Mouse (Mus musculus): Measurements from ENCODE around the gene Plk1. TPM values are rescaled to one million over a fixed set of nuclear protein-coding genes. Genes with fewer than 3 reads are reported as not detected.
A peak's percentile ranks its signal among the peaks of the same experiment; 100 is the strongest.

The Plk1 gene
- polyA plus RNA-seq, 1 experiment from 2014 or later, result 133 TPM

GRCm38 (mm10) chr7:122171613-122172012 is 12.4 kb downstream of the Plk1 start:
- no peaks in the 10 kb centered on the region for H3K27me3 ChIP-seq (ENCODE audit: control insufficient read depth, insufficient read depth, low read length)
- H3K9me3 ChIP-seq (ENCODE audit: control insufficient read depth, low read length), result no peaks in the 10 kb centered on the region
- H3K4me1 ChIP-seq (ENCODE audit: control insufficient read depth, insufficient read depth, low read length), result no peaks in the 10 kb centered on the region
- ATAC-seq (ENCODE audit: low FRiP score, low TSS enrichment), result no peak
- no peak overlapping the region for H3K27ac ChIP-seq (ENCODE audit: low read depth, low read length)
- H3K36me3 ChIP-seq (ENCODE audit: control insufficient read depth, insufficient read depth, low read length), result peaks cover 41% of the 10 kb centered on the region
- no peak overlapping the region for H3K4me3 ChIP-seq (ENCODE audit: low read length)
- H3K4me2 ChIP-seq (replicated peaks; ENCODE audit: low read depth, low read length), result no peak overlapping the region
- 62% methylated on average over 10 of the region's 10 CpGs for WGBS
- H3K9ac ChIP-seq (ENCODE audit: low read depth, low read length), result no peak overlapping the region

GRCm38 (mm10) chr7:122180720-122181119 is 21.5 kb downstream of the Plk1 start:
- Histone ChIP-seq H3K36me3 (ENCODE audit: control insufficient read depth, insufficient read depth, low read length) (no peaks in the 10 kb centered on the region), H3K9me3 (ENCODE audit: control insufficient read depth, low read length) (no peaks in the 10 kb centered on the region), H3K9ac (ENCODE audit: low read depth, low read length) (no peak overlapping the region), H3K4me2 (replicated peaks; ENCODE audit: low read depth, low read length) (no peak overlapping the region), H3K27ac (ENCODE audit: low read depth, low read length) (no peak overlapping the region), H3K4me1 (ENCODE audit: control insufficient read depth, insufficient read depth, low read length) (no peaks in the 10 kb centered on the region), H3K27me3 (ENCODE audit: control insufficient read depth, insufficient read depth, low read length) (no peaks in the 10 kb centered on the region), H3K4me3 (ENCODE audit: low read length) (no peak overlapping the region)
- WGBS, result 95% methylated on average over 7 of the region's 7 CpGs
- ATAC-seq (ENCODE audit: low FRiP score, low TSS enrichment), result no peak

GRCm38 (mm10) chr7:122184569-122184968 is 25.3 kb downstream of the Plk1 start:
- no peaks in the 10 kb centered on the region for H3K27me3 ChIP-seq (ENCODE audit: control insufficient read depth, insufficient read depth, low read length)
- H3K36me3 ChIP-seq (ENCODE audit: control insufficient read depth, insufficient read depth, low read length), result no peaks in the 10 kb centered on the region
- H3K4me2 ChIP-seq (replicated peaks; ENCODE audit: low read depth, low read length), result no peak overlapping the region
- no peak overlapping the region for H3K9ac ChIP-seq (ENCODE audit: low read depth, low read length)
- H3K27ac ChIP-seq (ENCODE audit: low read depth, low read length), result no peak overlapping the region
- WGBS, result 75% methylated on average over 5 of the region's 5 CpGs
- no peaks in the 10 kb centered on the region for H3K4me1 ChIP-seq (ENCODE audit: control insufficient read depth, insufficient read depth, low read length)
- no peak for ATAC-seq (ENCODE audit: low FRiP score, low TSS enrichment)
- no peaks in the 10 kb centered on the region for H3K9me3 ChIP-seq (ENCODE audit: control insufficient read depth, low read length)
- H3K4me3 ChIP-seq (ENCODE audit: low read length), result no peak overlapping the region

DNA sequence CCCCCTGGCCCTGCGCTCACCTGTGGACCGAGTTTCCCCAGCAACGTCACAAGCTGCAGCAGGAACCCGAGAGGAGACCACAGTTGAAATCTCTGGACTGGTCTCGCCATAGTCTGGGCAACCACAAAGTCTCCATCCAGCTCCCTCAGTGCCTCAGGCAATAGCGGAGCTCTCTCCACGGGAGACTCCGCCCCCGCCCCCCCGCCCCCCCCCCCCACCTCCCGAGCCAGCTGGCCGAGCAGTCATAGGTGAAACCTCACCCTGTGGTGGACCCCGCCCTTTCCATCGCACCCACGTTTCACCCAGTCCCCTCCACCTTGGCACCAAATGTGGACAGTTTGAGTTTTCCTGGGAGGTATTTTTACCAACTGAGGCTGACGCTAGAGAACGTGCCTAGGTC is 26.8 kb downstream of the Plk1 start, which contains the start of gene Ern2:
Gene Ern2 (minus strand): TSS at position 165 of the 400 bp plus-strand sequence.
- 26% methylated on average over 9 of the region's 17 CpGs for WGBS
- Histone ChIP-seq H3K9me3 (ENCODE audit: control insufficient read depth, low read length) (no peaks in the 10 kb centered on the region), H3K27ac (ENCODE audit: low read depth, low read length) (no peak within 1 kb of the TSS), H3K4me3 (ENCODE audit: low read length) (no peak within 1 kb of the TSS; the same call in 1 of the 2 replicates), H3K36me3 (ENCODE audit: control insufficient read depth, insufficient read depth, low read length) (no peaks in the 10 kb centered on the region), H3K4me1 (ENCODE audit: control insufficient read depth, insufficient read depth, low read length) (no peaks in the 10 kb centered on the region), H3K27me3 (ENCODE audit: control insufficient read depth, insufficient read depth, low read length) (no peaks in the 10 kb centered on the region), H3K9ac (ENCODE audit: low read depth, low read length) (no peak within 1 kb of the TSS), H3K4me2 (replicated peaks; ENCODE audit: low read depth, low read length) (peak within 1 kb of the TSS; percentile 21; the same call in 1 of the 2 replicates)
- ATAC-seq (ENCODE audit: low FRiP score, low TSS enrichment), result no peak

GRCm38 (mm10) chr7:122189484-122189883 is 30.2 kb downstream of the Plk1 start:
- Histone ChIP-seq H3K27me3 (ENCODE audit: control insufficient read depth, insufficient read depth, low read length) (no peaks in the 10 kb centered on the region), H3K9me3 (ENCODE audit: control insufficient read depth, low read length) (no peaks in the 10 kb centered on the region), H3K36me3 (ENCODE audit: control insufficient read depth, insufficient read depth, low read length) (no peaks in the 10 kb centered on the region), H3K4me1 (ENCODE audit: control insufficient read depth, insufficient read depth, low read length) (no peaks in the 10 kb centered on the region), H3K4me3 (ENCODE audit: low read length) (no peak overlapping the region), H3K9ac (ENCODE audit: low read depth, low read length) (no peak overlapping the region), H3K4me2 (replicated peaks; ENCODE audit: low read depth, low read length) (no peak overlapping the region), H3K27ac (ENCODE audit: low read depth, low read length) (no peak overlapping the region)
- ATAC-seq (ENCODE audit: low FRiP score, low TSS enrichment), result 0 out of 2 replicates have a peak, but pooled peaks have one; percentile 50
- WGBS, result 35% methylated on average over 7 of the region's 7 CpGs

DNA sequence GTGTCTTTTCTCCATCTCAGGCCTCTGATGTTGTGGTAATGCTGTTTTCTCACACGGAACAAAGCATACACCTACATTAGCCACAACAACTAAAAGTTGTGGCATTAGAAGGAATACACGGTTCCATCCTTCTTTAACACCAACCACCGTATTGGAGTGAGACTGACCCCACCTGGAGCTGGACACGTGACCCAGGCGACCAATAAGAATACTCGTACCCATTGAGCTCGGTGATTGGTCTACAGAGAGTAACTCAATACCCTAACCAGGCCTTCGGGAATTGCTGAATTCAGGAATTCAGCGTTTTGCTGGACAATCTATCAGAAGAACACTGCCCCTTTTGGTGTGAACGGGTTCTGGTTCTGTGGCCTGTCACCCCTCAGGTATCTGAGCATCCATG is 31.9 kb downstream of the Plk1 start:
- Histone ChIP-seq H3K4me3 (ENCODE audit: low read length) (no peak overlapping the region), H3K27me3 (ENCODE audit: control insufficient read depth, insufficient read depth, low read length) (no peaks in the 10 kb centered on the region), H3K9ac (ENCODE audit: low read depth, low read length) (no peak overlapping the region), H3K36me3 (ENCODE audit: control insufficient read depth, insufficient read depth, low read length) (no peaks in the 10 kb centered on the region), H3K9me3 (ENCODE audit: control insufficient read depth, low read length) (no peaks in the 10 kb centered on the region), H3K27ac (ENCODE audit: low read depth, low read length) (no peak overlapping the region), H3K4me1 (ENCODE audit: control insufficient read depth, insufficient read depth, low read length) (no peaks in the 10 kb centered on the region), H3K4me2 (replicated peaks; ENCODE audit: low read depth, low read length) (no peak overlapping the region)
- 64% methylated on average over 10 of the region's 10 CpGs for WGBS
- ATAC-seq (ENCODE audit: low FRiP score, low TSS enrichment), result no peak

DNA sequence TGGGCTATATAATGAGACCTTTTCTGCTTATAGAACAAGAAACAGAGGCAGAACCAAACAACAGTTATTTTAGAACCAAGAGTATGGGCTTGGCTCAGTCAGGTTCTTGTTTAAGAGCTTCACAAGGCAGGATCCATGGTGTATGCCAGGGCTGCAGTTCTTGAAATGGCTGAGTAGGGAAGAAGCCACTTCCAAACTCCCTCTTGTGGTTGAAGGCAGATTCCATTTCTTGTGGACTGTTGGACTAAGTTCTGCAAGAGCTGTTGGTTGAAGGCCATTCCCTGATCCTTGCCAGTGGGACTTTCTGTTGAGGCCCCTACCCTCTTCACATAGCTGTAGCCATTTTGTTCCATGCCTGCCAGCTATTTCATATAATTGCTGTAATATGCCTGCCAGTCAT is 34.7 kb downstream of the Plk1 start:
- H3K36me3 ChIP-seq (ENCODE audit: control insufficient read depth, insufficient read depth, low read length), result no peaks in the 10 kb centered on the region
- H3K27me3 ChIP-seq (ENCODE audit: control insufficient read depth, insufficient read depth, low read length), result no peaks in the 10 kb centered on the region
- H3K9ac ChIP-seq (ENCODE audit: low read depth, low read length), result no peak overlapping the region
- no peak overlapping the region for H3K4me2 ChIP-seq (replicated peaks; ENCODE audit: low read depth, low read length)
- no peak overlapping the region for H3K27ac ChIP-seq (ENCODE audit: low read depth, low read length)
- no peak for ATAC-seq (ENCODE audit: low FRiP score, low TSS enrichment)
- H3K4me3 ChIP-seq (ENCODE audit: low read length), result no peak overlapping the region
- no peaks in the 10 kb centered on the region for H3K9me3 ChIP-seq (ENCODE audit: control insufficient read depth, low read length)
- H3K4me1 ChIP-seq (ENCODE audit: control insufficient read depth, insufficient read depth, low read length), result no peaks in the 10 kb centered on the region

GRCm38 (mm10) chr7:122196771-122197170 is 37.5 kb downstream of the Plk1 start:
- no peak overlapping the region for H3K9ac ChIP-seq (ENCODE audit: low read depth, low read length)
- H3K4me3 ChIP-seq (ENCODE audit: low read length), result no peak overlapping the region
- whole genome bisulfite sequencing, result 81% methylated on average over 9 of the region's 9 CpGs
- ATAC-seq (ENCODE audit: low FRiP score, low TSS enrichment), result no peak
- no peaks in the 10 kb centered on the region for H3K36me3 ChIP-seq (ENCODE audit: control insufficient read depth, insufficient read depth, low read length)
- H3K4me2 ChIP-seq (replicated peaks; ENCODE audit: low read depth, low read length), result no peak overlapping the region
- no peaks in the 10 kb centered on the region for H3K4me1 ChIP-seq (ENCODE audit: control insufficient read depth, insufficient read depth, low read length)
- no peaks in the 10 kb centered on the region for H3K9me3 ChIP-seq (ENCODE audit: control insufficient read depth, low read length)
- H3K27ac ChIP-seq (ENCODE audit: low read depth, low read length), result no peak overlapping the region
- H3K27me3 ChIP-seq (ENCODE audit: control insufficient read depth, insufficient read depth, low read length), result no peaks in the 10 kb centered on the region

GRCm38 (mm10) chr7:122197306-122197705 is 38.1 kb downstream of the Plk1 start:
- Histone ChIP-seq H3K4me1 (ENCODE audit: control insufficient read depth, insufficient read depth, low read length) (no peaks in the 10 kb centered on the region), H3K4me3 (ENCODE audit: low read length) (no peak overlapping the region), H3K27ac (ENCODE audit: low read depth, low read length) (no peak overlapping the region), H3K36me3 (ENCODE audit: control insufficient read depth, insufficient read depth, low read length) (no peaks in the 10 kb centered on the region), H3K9me3 (ENCODE audit: control insufficient read depth, low read length) (no peaks in the 10 kb centered on the region), H3K9ac (ENCODE audit: low read depth, low read length) (no peak overlapping the region), H3K4me2 (replicated peaks; ENCODE audit: low read depth, low read length) (no peak overlapping the region), H3K27me3 (ENCODE audit: control insufficient read depth, insufficient read depth, low read length) (no peaks in the 10 kb centered on the region)
- WGBS, result 35% methylated on average over 4 of the region's 4 CpGs
- ATAC-seq (ENCODE audit: low FRiP score, low TSS enrichment), result no peak
